Mouse (Mus musculus) kidney, embryonic 16.5 days (tissue): ENCODE results near the gene Slc29a3. TPM values are rescaled to one million over a fixed set of nuclear protein-coding genes. Genes with fewer than 3 reads are reported as not detected.
A peak's percentile ranks its signal among the peaks of the same experiment; 100 is the strongest.

ENCODE experiments used
- ATAC-seq: fragments of 200-750 bp; cut with Nextera tagmentation; 2 replicates; pipeline ENCODE4 v1.8.0; 2017; ENCODE audit warnings: moderate TSS enrichment; ENCODE audit not compliant: low FRiP score, low TSS enrichment
- H3K27ac ChIP-seq: fragments of 300-500 bp; sonication (generic); 2 replicates; pipeline ENCODE4 v1.5.1; 2014; ENCODE audit warnings: low read length
- H3K27me3 ChIP-seq: fragments of 300-500 bp; sonication (generic); 2 replicates; pipeline ENCODE4 v1.6.1; 2014; ENCODE audit warnings: low read length, control low read depth, mixed read lengths; ENCODE audit not compliant: insufficient read depth
- H3K36me3 ChIP-seq: fragments of 300-500 bp; sonication (generic); 2 replicates; pipeline ENCODE4 v1.6.1; 2014; ENCODE audit warnings: low read length, control low read depth, mixed read lengths; ENCODE audit not compliant: insufficient read depth
- H3K4me1 ChIP-seq: fragments of 300-500 bp; sonication (generic); 2 replicates; pipeline ENCODE4 v1.6.1; 2014; ENCODE audit warnings: low read length, control low read depth, mixed read lengths; ENCODE audit not compliant: insufficient read depth
- H3K4me2 ChIP-seq: fragments of 300-500 bp; sonication (generic); replicated peaks from 2 replicates; pipeline ENCODE4 v1.6.1; 2014; ENCODE audit warnings: low read depth, low read length
- H3K4me3 ChIP-seq: fragments of 300-500 bp; sonication (generic); 2 replicates; pipeline ENCODE4 v1.5.1; 2014; ENCODE audit warnings: mild to moderate bottlenecking, low read length
- H3K9ac ChIP-seq: fragments of 300-500 bp; sonication (generic); replicated peaks from 2 replicates; pipeline ENCODE4 v1.6.1; 2014; ENCODE audit warnings: low read length
- H3K9me3 ChIP-seq: fragments of 300-500 bp; sonication (generic); 2 replicates; pipeline ENCODE4 v1.6.1; 2016; ENCODE audit warnings: low read length, control low read depth
- WGBS: fragments of 180-500 bp; shearing (Covaris S2); extraction: QIAGEN DNeasy Blood & Tissue Kit; methylation state at CpG from one replicate; pipeline ENCODE4 v1.1.7; 2014; 5-methylcytosine and 5-hydroxymethylcytosine counted together
- polyA plus RNA-seq: library from polyadenylated mRNA; unstranded; fragments of >200 nt; fragmentation: Nextera tagmentation; extraction: Ambion mirVana; gene quantifications from 2 replicates; pipeline ENCODE4 v1.2.1, GENCODE M21; 2015

Gene Slc29a3
- polyA plus RNA-seq = 14.0 and 14.5 TPM in 2 replicates

- peak within 1 kb of the TSS; percentile 78 for H3K4me2 ChIP-seq
- H3K36me3 ChIP-seq = no peaks in the 10 kb centered on the region
- peak within 1 kb of the TSS; percentile 93 for H3K27ac ChIP-seq
- 6% methylated on average over 41 of the region's 41 CpGs for WGBS
- peak within 1 kb of the TSS; percentile 82 for H3K9ac ChIP-seq
- peaks cover 22% of the 10 kb centered on the region for H3K4me1 ChIP-seq
- ATAC-seq = peak; percentile 92
- H3K27me3 ChIP-seq = no peaks in the 10 kb centered on the region
- no peaks in the 10 kb centered on the region for H3K9me3 ChIP-seq
- H3K4me3 ChIP-seq = peak within 1 kb of the TSS; percentile 65
Observed at GRCm38 (mm10) chr10:60752040-60753020, at the start of gene Slc29a3. TSS of gene Slc29a3 (minus strand) at chr10:60752794.

- peaks cover 75% of the 10 kb centered on the region for H3K4me1 ChIP-seq
- H3K36me3 ChIP-seq = no peaks in the 10 kb centered on the region
- peak overlapping the region; percentile 46 for H3K27ac ChIP-seq
- H3K4me3 ChIP-seq = no peak overlapping the region
- H3K9me3 ChIP-seq = no peaks in the 10 kb centered on the region
- no peaks in the 10 kb centered on the region for H3K27me3 ChIP-seq
- WGBS = 58% methylated on average over 12 of the region's 12 CpGs
- peak overlapping the region; percentile 20; the same call in 1 of the 2 replicates for H3K9ac ChIP-seq
- no peak overlapping the region for H3K4me2 ChIP-seq
- no peak for ATAC-seq
Observed at GRCm38 (mm10) chr10:60801898-60802412, 49.4 kb upstream of the Slc29a3 start.

- H3K36me3 ChIP-seq = no peaks in the 10 kb centered on the region
- H3K27ac ChIP-seq = peak overlapping the region; percentile 46
- H3K9me3 ChIP-seq = no peaks in the 10 kb centered on the region
- no peaks in the 10 kb centered on the region for H3K27me3 ChIP-seq
- WGBS = 23% methylated on average over 11 of the region's 11 CpGs
- peak overlapping the region; percentile 33; the same call in 1 of the 2 replicates for H3K4me2 ChIP-seq
- ATAC-seq = no peak
- H3K9ac ChIP-seq = peak overlapping the region; percentile 20; the same call in 1 of the 2 replicates
- H3K4me1 ChIP-seq = peaks cover 75% of the 10 kb centered on the region
- no peak overlapping the region for H3K4me3 ChIP-seq
Observed at GRCm38 (mm10) chr10:60801168-60801897, 48.7 kb upstream of the Slc29a3 start.

GRCm38 (mm10) chr10:60800295-60801167, 47.9 kb upstream of the Slc29a3 start:
- Histone ChIP-seq H3K9ac (peak overlapping the region; percentile 33; the same call in 1 of the 2 replicates), H3K9me3 (no peaks in the 10 kb centered on the region), H3K4me3 (no peak overlapping the region), H3K4me2 (peak overlapping the region; percentile 33), H3K36me3 (no peaks in the 10 kb centered on the region), H3K27me3 (no peaks in the 10 kb centered on the region), H3K27ac (peak overlapping the region; percentile 41; the same call in 1 of the 2 replicates), H3K4me1 (peaks cover 74% of the 10 kb centered on the region)
- no peak for ATAC-seq
- WGBS = 7% methylated on average over 19 of the region's 19 CpGs

GRCm38 (mm10) chr10:60797682-60798422, 45.3 kb upstream of the Slc29a3 start:
- 83% methylated on average over 14 of the region's 14 CpGs for whole genome bisulfite sequencing
- H3K4me1 ChIP-seq = peaks cover 84% of the 10 kb centered on the region

GRCm38 (mm10) chr10:60796474-60796873, 43.9 kb upstream of the Slc29a3 start:
- Histone ChIP-seq H3K4me3 (no peak overlapping the region), H3K27ac (no peak overlapping the region), H3K27me3 (no peaks in the 10 kb centered on the region), H3K4me1 (peaks cover 86% of the 10 kb centered on the region), H3K9ac (no peak overlapping the region), H3K4me2 (no peak overlapping the region), H3K9me3 (no peaks in the 10 kb centered on the region), H3K36me3 (no peaks in the 10 kb centered on the region)
- WGBS = 66% methylated on average over 7 of the region's 7 CpGs
- no peak for ATAC-seq

More at GRCm38 (mm10) chr10:60797682-60798422, 45.3 kb upstream of the Slc29a3 start:
- no peaks in the 10 kb centered on the region for H3K36me3 ChIP-seq
- no peak overlapping the region for H3K27ac ChIP-seq
- ATAC-seq = no peak
- no peaks in the 10 kb centered on the region for H3K27me3 ChIP-seq
- H3K4me2 ChIP-seq = no peak overlapping the region
- H3K9ac ChIP-seq = no peak overlapping the region
- H3K4me3 ChIP-seq = no peak overlapping the region
- no peaks in the 10 kb centered on the region for H3K9me3 ChIP-seq

GRCm38 (mm10) chr10:60796028-60796427, 43.4 kb upstream of the Slc29a3 start:
- no peak for ATAC-seq
- Histone ChIP-seq H3K9me3 (no peaks in the 10 kb centered on the region), H3K27ac (no peak overlapping the region; the same call in 1 of the 2 replicates), H3K4me1 (peaks cover 81% of the 10 kb centered on the region), H3K4me2 (no peak overlapping the region), H3K9ac (0 out of 2 replicates have a peak overlapping the region, but pooled peaks have one; percentile 9), H3K27me3 (no peaks in the 10 kb centered on the region), H3K4me3 (no peak overlapping the region), H3K36me3 (no peaks in the 10 kb centered on the region)
- 55% methylated on average over 5 of the region's 5 CpGs for WGBS

GRCm38 (mm10) chr10:60794792-60795191, 42.2 kb upstream of the Slc29a3 start:
- ATAC-seq = 0 out of 2 replicates have a peak, but pooled peaks have one; percentile 1
- peak overlapping the region; percentile 58 for H3K27ac ChIP-seq
- peaks cover 69% of the 10 kb centered on the region for H3K4me1 ChIP-seq
- H3K27me3 ChIP-seq = no peaks in the 10 kb centered on the region
- 42% methylated on average over 8 of the region's 8 CpGs for WGBS
- H3K4me2 ChIP-seq = no peak overlapping the region
- H3K9me3 ChIP-seq = no peaks in the 10 kb centered on the region
- no peaks in the 10 kb centered on the region; the same call in 1 of the 2 replicates for H3K36me3 ChIP-seq
- H3K9ac ChIP-seq = peak overlapping the region; percentile 11; the same call in 1 of the 2 replicates
- H3K4me3 ChIP-seq = no peak overlapping the region
